In genomic region chr4:10812931-10813330, GRCm38 (mm10) we compare ENCODE assay signal across 18 mouse cellular contexts.
"Had no signal": no experiment of that assay in that cellular context is flagged by ENCODE, and none has a peak within 500 bp of the region (broad histone marks: within the 10 kb centered on the region; RNA-seq: fewer than 3 reads in every experiment).

No protein-coding gene starts in this region.

- H3K27ac ChIP-seq: intestine, embryonic 15.5 days; left cerebral cortex, adult 2 months; liver, embryonic 13.5 days; midbrain, embryonic 12.5 days; midbrain, embryonic 15.5 days; neural tube, embryonic 12.5 days; neural tube, embryonic 15.5 days; stomach, postnatal 0 days had no signal

- H3K4me3 ChIP-seq: intestine, embryonic 15.5 days; left cerebral cortex, adult 2 months; liver, embryonic 13.5 days; midbrain, embryonic 12.5 days; midbrain, embryonic 15.5 days; neural tube, embryonic 12.5 days; neural tube, embryonic 15.5 days had no signal

- H3K4me1 ChIP-seq: intestine, embryonic 15.5 days; liver, embryonic 13.5 days; midbrain, embryonic 12.5 days; midbrain, embryonic 15.5 days; neural tube, embryonic 12.5 days; neural tube, embryonic 15.5 days had no signal

- H3K36me3 ChIP-seq: intestine, embryonic 15.5 days; liver, embryonic 13.5 days; midbrain, embryonic 12.5 days; midbrain, embryonic 15.5 days; neural tube, embryonic 12.5 days; neural tube, embryonic 15.5 days had no signal

- DNase-seq: kidney, adult 11 months; kidney, adult 9 months; kidney, postnatal 14 days; kidney, postnatal 4 days; liver, embryonic 13.5 days; lung, adult 2 months; lung, postnatal 14 days; lung, postnatal 4 days; right cerebral cortex, postnatal 14 days; thymus, adult 2 months; thymus, postnatal 14 days had no signal

- H3K27me3 ChIP-seq: intestine, embryonic 15.5 days; liver, embryonic 13.5 days; midbrain, embryonic 12.5 days; midbrain, embryonic 15.5 days; neural tube, embryonic 12.5 days; neural tube, embryonic 15.5 days had no signal
